Mouse (Mus musculus) adrenal gland, adult (tissue): ENCODE data around the gene Tlr13.
"Not testable (repeated sequence)": the region's sequence is repeated elsewhere in the genome, so short reads cannot be mapped to it uniquely, and the experiment has no call there.

Experiments
- DNase-seq, 2 experiments: peaks; one replicate each; pipeline ENCODE4 v3.0.0; 2022 to 2023; ENCODE audit warnings: low spot score in 1 of 2; ENCODE audit not compliant: inconsistent age in 2 of 2

The Tlr13 gene

GRCm38 (mm10) chrX:106185706-106186105, 42.7 kb downstream of the Tlr13 start:
- DNase-seq = no peak

GRCm38 (mm10) chrX:106186713-106187649, 44.0 kb downstream of the Tlr13 start, which contains the start of gene Pgk1:
Gene Pgk1, plus strand, starts transcription at chrX:106187100.
- DNase-seq = peak; percentile 93 to 95

DNA sequence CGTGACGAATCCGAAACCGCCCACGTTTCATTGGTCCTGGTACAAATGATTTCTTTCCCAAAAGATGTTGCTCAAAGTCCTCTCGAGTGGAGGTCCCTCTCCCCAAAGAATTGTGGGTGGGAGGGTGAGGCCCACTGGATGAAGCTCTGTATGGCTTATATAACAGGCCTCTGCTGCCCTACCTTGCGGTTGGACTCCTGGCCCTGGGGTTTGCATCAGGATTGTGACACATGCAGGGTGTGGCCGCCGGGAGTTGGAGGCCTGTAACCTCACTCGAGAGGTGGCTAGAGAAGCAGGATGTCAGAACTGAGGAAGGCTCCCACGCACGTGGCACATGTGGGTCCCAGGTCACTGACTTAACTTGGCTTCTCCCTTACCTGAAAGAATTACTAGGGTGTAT, 44.7 kb downstream of the Tlr13 start:
- peak; percentile 46 to 79 for DNase-seq

DNA sequence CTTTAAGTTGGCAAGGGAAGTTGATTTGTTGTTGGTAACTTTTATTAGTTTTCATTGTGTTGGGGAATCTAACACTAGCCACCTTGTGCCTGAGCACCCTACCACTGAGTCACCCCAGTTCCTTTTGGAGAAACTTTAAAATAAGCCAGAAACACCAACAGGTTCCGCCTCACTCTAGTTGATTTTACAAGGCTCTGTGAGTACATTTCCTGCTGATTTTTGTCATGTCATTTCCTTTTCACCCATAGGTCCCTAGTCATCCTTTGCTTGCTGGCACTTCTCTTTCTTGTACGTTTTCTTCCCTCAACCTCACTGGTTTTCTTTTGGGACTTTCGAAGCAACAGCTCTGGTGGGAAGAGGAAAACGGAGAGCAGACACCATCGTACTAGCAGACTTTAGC, 46.4 kb downstream of the Tlr13 start:
- peak in 1 of 2 experiments; percentile 30 for DNase-seq

- peak in 1 of 2 experiments; percentile 63 for DNase-seq
Observed at GRCm38 (mm10) chrX:106190091-106190490, 47.1 kb downstream of the Tlr13 start.

DNA sequence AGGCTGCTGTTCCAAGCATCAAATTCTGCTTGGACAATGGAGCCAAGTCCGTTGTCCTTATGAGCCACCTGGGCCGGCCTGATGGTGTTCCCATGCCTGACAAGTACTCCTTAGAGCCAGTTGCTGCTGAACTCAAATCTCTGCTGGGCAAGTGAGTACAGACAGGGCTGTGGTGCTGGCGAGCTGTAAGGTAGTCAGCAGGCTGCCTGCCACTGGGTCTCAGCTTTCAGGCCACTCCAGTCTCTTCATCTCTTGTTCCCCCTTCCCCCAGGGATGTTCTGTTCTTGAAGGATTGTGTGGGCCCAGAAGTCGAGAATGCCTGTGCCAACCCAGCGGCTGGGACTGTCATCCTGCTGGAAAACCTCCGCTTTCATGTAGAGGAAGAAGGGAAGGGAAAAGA, 51.4 kb downstream of the Tlr13 start:
- DNase-seq = not testable (repeated sequence)

- DNase-seq = peak in 1 of 2 experiments; percentile 53
Observed at GRCm38 (mm10) chrX:106197308-106197707, 54.3 kb downstream of the Tlr13 start.

DNA sequence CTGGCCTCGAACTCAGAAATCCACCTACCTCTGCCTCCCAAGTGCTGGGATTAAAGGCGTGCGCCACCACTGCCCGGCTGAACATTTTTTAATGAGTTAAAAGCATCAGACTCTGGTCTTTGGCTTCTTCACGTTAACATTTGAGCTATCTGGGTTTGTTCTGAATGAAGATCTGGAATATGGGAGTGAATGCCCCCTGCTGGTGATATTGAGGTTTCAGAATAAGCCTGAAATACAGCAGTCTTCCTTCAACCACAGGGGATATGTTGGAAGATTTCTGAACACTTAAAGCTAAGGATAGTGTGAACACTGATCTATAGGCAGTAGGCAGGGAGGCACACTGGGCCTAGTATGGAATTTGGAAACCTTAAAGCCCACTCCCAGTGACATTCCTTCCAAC, 55.9 kb downstream of the Tlr13 start:
- DNase-seq = peak in 1 of 2 experiments; percentile 37

- DNase-seq = no peak
Observed at GRCm38 (mm10) chrX:106209100-106209499, 66.1 kb downstream of the Tlr13 start.
